Mouse (Mus musculus) hindbrain, embryonic 10.5 days (tissue): ENCODE data around the gene Fxr2. TPM values are rescaled to one million over a fixed set of nuclear protein-coding genes. Genes with fewer than 3 reads are reported as not detected.
"Not testable (repeated sequence)": the region's sequence is repeated elsewhere in the genome, so short reads cannot be mapped to it uniquely, and the experiment has no call there.

ENCODE experiments used
- DNase-seq: peaks from one replicate; pipeline ENCODE4 v3.0.0-alpha.2; 2017; ENCODE audit warnings: low spot score
- H3K27ac ChIP-seq: fragments of 300-500 bp; sonication (generic); 2 replicates; pipeline ENCODE4 v1.5.1; 2016; ENCODE audit warnings: mild to moderate bottlenecking, moderate library complexity
- H3K27me3 ChIP-seq: fragments of 300-500 bp; sonication (generic); 2 replicates; pipeline ENCODE4 v1.6.1; 2016; ENCODE audit warnings: mild to moderate bottlenecking; ENCODE audit not compliant: poor library complexity, insufficient read depth, severe bottlenecking
- H3K36me3 ChIP-seq: fragments of 300-500 bp; sonication (generic); 2 replicates; pipeline ENCODE4 v1.6.1; 2016; ENCODE audit warnings: mild to moderate bottlenecking, moderate library complexity
- H3K4me1 ChIP-seq: fragments of 300-500 bp; sonication (generic); replicated peaks from 2 replicates; pipeline ENCODE4 v1.6.1; 2016; ENCODE audit warnings: mild to moderate bottlenecking
- H3K4me3 ChIP-seq: fragments of 300-500 bp; sonication (generic); 2 replicates; pipeline ENCODE4 v1.5.1; 2016; ENCODE audit warnings: mild to moderate bottlenecking, moderate library complexity
- H3K9me3 ChIP-seq: fragments of 300-500 bp; sonication (generic); 2 replicates; pipeline ENCODE4 v1.6.1; 2016; ENCODE audit warnings: mild to moderate bottlenecking, moderate library complexity
- WGBS: fragments of 180-500 bp; shearing (Covaris S2); methylation state at CpG from one replicate; pipeline ENCODE4 v1.1.7; 2016; 5-methylcytosine and 5-hydroxymethylcytosine counted together
- polyA plus RNA-seq: library from polyadenylated mRNA; unstranded; fragments of >200 nt; fragmentation: Nextera tagmentation; extraction: Ambion mirVana; gene quantifications from 2 replicates; pipeline ENCODE4 v1.2.1, GENCODE M21; 2016

Gene Fxr2
- polyA plus RNA-seq, 1 experiment from 2014 or later = 47.4 TPM

GRCm38 (mm10) chr11:69601768-69602167, 31.0 kb upstream of the Fxr2 start:
- WGBS = 90% methylated on average over 3 of the region's 3 CpGs
- Histone ChIP-seq H3K27me3 (peaks cover 32% of the 10 kb centered on the region), H3K4me3 (no peak overlapping the region), H3K36me3 (no peaks in the 10 kb centered on the region), H3K4me1 (peaks cover 57% of the 10 kb centered on the region), H3K27ac (no peak overlapping the region), H3K9me3 (no peaks in the 10 kb centered on the region)
- DNase-seq = no peak

DNA sequence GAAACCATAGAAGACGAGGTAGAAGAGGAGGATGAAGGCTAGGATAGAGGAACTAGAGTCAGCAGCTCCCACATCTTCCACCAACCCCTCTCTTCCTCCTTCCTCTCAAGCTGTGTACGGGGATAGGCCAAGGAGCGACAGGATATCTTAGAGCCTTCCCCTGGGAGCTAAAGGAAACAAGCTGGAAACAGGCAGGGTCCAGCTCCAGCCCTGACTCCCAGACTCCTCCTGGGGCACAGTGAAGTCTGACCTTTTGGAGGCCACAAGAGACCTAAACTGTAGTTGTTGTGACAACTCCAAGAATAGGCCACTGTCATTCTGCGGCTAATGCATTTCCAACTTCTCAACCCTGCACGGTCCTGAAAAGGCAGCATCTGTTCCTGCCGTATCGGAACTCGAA, 29.3 kb upstream of the Fxr2 start:
- WGBS = 75% methylated on average over 8 of the region's 8 CpGs
- Histone ChIP-seq H3K27me3 (peaks cover 32% of the 10 kb centered on the region), H3K4me3 (no peak overlapping the region), H3K36me3 (no peaks in the 10 kb centered on the region), H3K9me3 (no peaks in the 10 kb centered on the region), H3K27ac (no peak overlapping the region), H3K4me1 (peaks cover 57% of the 10 kb centered on the region)
- no peak for DNase-seq

DNA sequence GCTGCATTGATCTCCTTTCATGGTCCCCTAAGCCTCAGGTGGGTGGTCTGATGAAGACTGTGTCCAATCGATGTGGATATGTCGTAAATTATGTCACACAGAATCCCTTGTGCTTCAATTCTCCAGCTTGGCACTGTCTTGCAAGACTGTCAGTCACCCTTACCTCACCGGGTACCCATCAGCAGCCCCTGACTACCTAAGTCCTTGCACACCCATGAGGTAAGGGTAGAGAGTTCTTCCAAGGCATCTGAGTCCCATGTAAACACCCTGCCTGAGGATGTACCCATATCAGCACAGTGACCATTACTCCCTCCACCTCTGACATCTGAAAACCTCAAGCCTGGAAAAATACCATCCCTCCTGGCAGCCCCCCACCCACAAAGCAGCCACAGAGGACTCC, 28.4 kb upstream of the Fxr2 start:
- Histone ChIP-seq H3K36me3 (no peaks in the 10 kb centered on the region), H3K9me3 (no peaks in the 10 kb centered on the region), H3K27me3 (peaks cover 32% of the 10 kb centered on the region), H3K4me1 (peaks cover 53% of the 10 kb centered on the region), H3K27ac (peak overlapping the region; percentile 86), H3K4me3 (peak overlapping the region; percentile 76)
- DNase-seq = no peak
- 68% methylated on average over 3 of the region's 3 CpGs for WGBS

- H3K9me3 ChIP-seq = no peaks in the 10 kb centered on the region
- DNase-seq = peak; percentile 43
Observed at GRCm38 (mm10) chr11:69604795-69605664, 27.8 kb upstream of the Fxr2 start.

DNA sequence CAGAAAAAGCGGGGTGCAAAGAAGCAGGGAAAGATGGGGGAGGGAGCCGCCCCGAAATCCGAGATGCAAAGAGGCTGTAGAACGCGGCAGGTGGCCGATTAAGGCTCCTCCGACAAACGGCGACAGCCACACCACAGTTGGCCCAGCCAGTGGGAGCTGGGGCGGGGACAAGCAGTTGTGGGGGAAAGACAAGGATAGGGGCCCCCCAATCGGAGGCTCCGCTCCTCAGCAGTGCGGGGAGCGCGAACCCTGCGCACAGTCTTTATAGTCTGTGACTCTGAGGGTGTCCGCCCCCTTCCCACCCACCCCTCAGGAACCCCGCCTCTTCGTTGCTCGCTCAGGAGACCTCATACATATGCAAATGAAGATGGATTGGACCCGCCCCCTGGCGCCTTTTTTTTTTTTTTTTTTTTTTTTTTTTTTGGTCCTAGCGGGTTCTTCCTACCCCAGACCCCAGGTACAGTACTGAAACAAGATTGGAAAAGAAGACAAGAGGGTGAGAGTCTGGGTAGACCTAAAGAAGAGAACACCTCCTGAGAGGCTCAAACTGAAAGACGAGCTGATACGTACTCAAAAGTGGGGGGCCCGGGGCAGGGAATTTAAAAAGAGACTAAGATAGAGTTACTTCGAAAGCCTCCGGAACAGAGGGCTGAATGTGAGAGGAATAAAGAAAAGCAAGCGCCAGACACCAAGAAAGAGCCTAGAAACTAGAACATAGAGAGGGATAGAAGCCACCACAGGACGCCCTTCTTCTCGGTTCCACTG, 26.9 kb upstream of the Fxr2 start, which contains the start of gene Atp1b2:
TSS of gene Atp1b2 (minus strand) at position 217 of the 765 bp plus-strand sequence.
- no peaks in the 10 kb centered on the region for H3K9me3 ChIP-seq
- 3% methylated on average over 32 of the region's 32 CpGs for WGBS
- H3K4me1 ChIP-seq = peaks cover 37% of the 10 kb centered on the region
- peak within 1 kb of the TSS; percentile 86 for H3K27ac ChIP-seq
- H3K4me3 ChIP-seq = peak within 1 kb of the TSS; percentile 76
- H3K36me3 ChIP-seq = no peaks in the 10 kb centered on the region
- H3K27me3 ChIP-seq = peaks cover 32% of the 10 kb centered on the region
- peak; percentile 75 for DNase-seq

More at GRCm38 (mm10) chr11:69604795-69605664, 27.8 kb upstream of the Fxr2 start:
- Histone ChIP-seq H3K27ac (peak overlapping the region; percentile 86), H3K4me1 (peaks cover 46% of the 10 kb centered on the region), H3K27me3 (peaks cover 32% of the 10 kb centered on the region), H3K36me3 (no peaks in the 10 kb centered on the region), H3K4me3 (peak overlapping the region; percentile 76)
- WGBS = under 1% methylated on average over 73 of the region's 73 CpGs

DNA sequence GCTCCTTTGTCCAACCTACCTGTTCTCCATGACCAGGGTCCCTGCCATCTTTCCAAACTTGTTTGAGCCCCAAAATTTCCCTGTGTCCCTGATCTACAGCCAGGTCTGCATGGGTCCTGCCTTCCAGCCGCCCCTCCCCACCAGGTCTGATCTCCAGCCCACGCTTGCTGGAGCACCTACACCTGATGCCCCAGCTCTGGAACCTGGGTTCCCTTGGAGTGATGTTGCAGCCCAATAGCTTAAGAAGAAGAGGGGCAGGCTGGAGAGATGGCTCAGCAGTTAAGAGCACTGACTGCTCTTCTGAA, 26.3 kb upstream of the Fxr2 start:
- Histone ChIP-seq H3K4me3 (peak overlapping the region; percentile 76), H3K27ac (peak overlapping the region; percentile 71), H3K27me3 (peaks cover 29% of the 10 kb centered on the region), H3K36me3 (no peaks in the 10 kb centered on the region), H3K4me1 (peaks cover 32% of the 10 kb centered on the region), H3K9me3 (no peaks in the 10 kb centered on the region)
- WGBS = 68% methylated on average over 2 of the region's 2 CpGs
- DNase-seq = no peak

DNA sequence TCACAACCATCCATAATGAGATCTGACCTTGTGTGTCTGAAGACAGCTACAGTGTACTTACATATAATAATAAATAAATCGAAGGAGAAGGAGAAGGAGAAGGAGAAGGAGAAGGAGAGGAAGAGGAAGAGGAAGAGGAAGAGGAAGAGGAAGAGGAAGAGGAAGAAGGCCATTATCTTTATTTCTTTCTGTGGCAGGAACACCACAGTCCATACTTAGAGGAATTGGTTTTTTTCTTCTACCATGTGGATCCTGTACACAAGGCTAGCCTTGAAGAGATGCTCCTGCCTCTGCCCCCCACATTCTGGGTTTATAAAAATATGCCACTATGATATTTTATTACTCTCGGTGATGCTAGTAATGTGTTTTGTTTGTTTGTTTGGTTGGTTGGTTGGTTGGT, 26.0 kb upstream of the Fxr2 start:
- no peaks in the 10 kb centered on the region for H3K9me3 ChIP-seq
- no peak for DNase-seq
- H3K4me1 ChIP-seq = peaks cover 28% of the 10 kb centered on the region
- H3K27ac ChIP-seq = no peak overlapping the region
- no peak overlapping the region; the same call in 1 of the 2 replicates for H3K4me3 ChIP-seq
- no peaks in the 10 kb centered on the region for H3K36me3 ChIP-seq
- H3K27me3 ChIP-seq = peaks cover 29% of the 10 kb centered on the region
- WGBS = 83% methylated on average over 2 of the region's 2 CpGs

DNA sequence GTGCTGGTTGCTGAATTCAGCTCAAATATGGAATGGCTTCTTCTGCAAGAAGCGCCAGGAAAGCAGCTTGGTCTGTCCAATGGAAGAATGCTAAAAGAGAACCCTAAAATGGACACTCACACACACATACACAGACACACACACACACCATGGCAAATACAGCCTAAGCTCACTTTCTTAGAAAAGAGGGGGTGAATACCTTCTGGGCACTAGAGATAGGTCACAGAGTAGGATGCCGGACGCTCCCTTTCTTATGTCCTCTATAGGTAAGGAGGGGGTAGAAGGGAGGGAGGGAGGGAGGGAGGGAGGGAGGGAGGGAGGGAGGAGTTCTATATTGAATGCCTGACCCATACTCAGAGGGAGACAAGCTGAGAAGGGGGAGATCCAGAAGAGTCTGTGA, 24.3 kb upstream of the Fxr2 start:
- 96% methylated on average over 3 of the region's 3 CpGs for WGBS
- no peaks in the 10 kb centered on the region for H3K9me3 ChIP-seq
- H3K27ac ChIP-seq = peak overlapping the region; percentile 24; the same call in 1 of the 2 replicates
- DNase-seq = no peak
- H3K4me3 ChIP-seq = no peak overlapping the region
- peaks cover 20% of the 10 kb centered on the region for H3K27me3 ChIP-seq
- peaks cover 31% of the 10 kb centered on the region for H3K4me1 ChIP-seq
- no peaks in the 10 kb centered on the region for H3K36me3 ChIP-seq

DNA sequence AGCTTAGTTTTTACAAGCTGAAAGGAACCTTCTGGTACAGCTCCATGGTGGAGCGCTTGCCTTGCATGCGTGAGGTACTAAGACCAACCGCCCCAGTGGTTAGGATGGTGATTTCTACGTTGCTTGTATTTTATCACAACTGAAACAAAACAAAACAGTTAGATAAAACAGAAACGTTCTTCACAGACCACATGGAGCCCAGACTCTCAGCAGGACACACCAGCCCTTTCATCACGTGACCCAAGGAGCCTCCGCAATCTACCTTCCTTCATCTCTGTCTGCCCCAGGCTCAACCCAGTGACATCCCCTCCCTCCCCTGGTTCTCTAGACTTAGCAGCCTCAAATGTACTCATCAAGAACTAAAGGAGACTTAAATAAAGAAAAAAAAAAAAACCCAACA, 23.4 kb upstream of the Fxr2 start:
- no peaks in the 10 kb centered on the region for H3K36me3 ChIP-seq
- DNase-seq = no peak

DNA sequence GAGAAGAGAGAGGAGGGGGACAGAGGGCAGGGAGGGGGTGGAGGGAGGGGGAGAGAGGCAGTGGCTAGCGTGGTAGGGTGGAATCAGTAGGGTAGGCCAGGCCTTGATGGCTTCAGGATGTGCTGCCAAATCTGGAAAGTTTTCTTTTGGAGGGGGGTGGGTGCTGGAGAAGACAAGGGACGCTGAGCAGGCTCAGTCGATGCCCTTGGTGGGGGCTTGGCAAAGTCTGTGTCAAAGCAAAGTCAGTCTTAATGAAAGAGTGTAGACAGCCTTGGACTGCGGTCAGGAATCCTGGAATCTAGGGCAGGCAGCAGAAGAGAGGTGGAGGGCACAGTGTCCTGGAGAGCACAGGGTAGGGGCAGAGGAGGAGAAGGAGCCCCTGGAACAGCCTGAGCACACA, 21.9 kb upstream of the Fxr2 start:
- Histone ChIP-seq H3K4me3 (no peak overlapping the region), H3K36me3 (no peaks in the 10 kb centered on the region), H3K4me1 (peaks cover 15% of the 10 kb centered on the region), H3K27ac (no peak overlapping the region), H3K27me3 (peaks cover 13% of the 10 kb centered on the region; the same call in 1 of the 2 replicates), H3K9me3 (no peaks in the 10 kb centered on the region)
- DNase-seq = no peak
- 63% methylated on average over 4 of the region's 4 CpGs for WGBS

More for the DNA sequence above, 23.4 kb upstream of the Fxr2 start:
- WGBS = 59% methylated on average over 7 of the region's 7 CpGs
- no peaks in the 10 kb centered on the region for H3K9me3 ChIP-seq
- H3K27me3 ChIP-seq = peaks cover 11% of the 10 kb centered on the region
- peaks cover 26% of the 10 kb centered on the region for H3K4me1 ChIP-seq
- H3K4me3 ChIP-seq = no peak overlapping the region
- no peak overlapping the region for H3K27ac ChIP-seq

GRCm38 (mm10) chr11:69613553-69614256, 19.1 kb upstream of the Fxr2 start:
- Histone ChIP-seq H3K9me3 (no peaks in the 10 kb centered on the region), H3K27ac (peak overlapping the region; percentile 82), H3K36me3 (no peaks in the 10 kb centered on the region), H3K27me3 (peaks cover 17% of the 10 kb centered on the region; the same call in 1 of the 2 replicates), H3K4me1 (peaks cover 9% of the 10 kb centered on the region), H3K4me3 (peak overlapping the region; percentile 34)
- DNase-seq = peak; percentile 88
- 9% methylated on average over 19 of the region's 19 CpGs for WGBS

DNA sequence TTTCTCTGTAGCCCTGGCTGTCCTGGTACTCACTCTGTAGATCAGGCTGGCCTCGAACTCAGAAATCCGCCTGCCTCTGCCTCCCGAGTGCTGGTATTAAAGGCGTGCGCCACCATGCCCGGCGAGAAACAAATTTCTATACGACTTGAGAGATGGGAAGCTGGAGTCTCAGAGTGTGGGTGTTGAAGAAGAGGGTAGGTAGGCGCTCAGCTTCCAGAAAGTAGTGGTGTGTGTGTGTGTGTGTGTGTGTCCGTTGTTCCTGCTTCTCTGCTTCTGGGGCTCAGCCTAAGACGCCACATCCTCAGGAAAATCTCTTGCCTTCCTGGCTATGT, 18.6 kb upstream of the Fxr2 start:
- DNase-seq, H3K4me1 ChIP-seq, H3K9me3 ChIP-seq, H3K27ac ChIP-seq, H3K36me3 ChIP-seq: not testable (repeated sequence)
- H3K4me3 ChIP-seq = peak overlapping the region; percentile 34
- WGBS = 48% methylated on average over 11 of the region's 11 CpGs
- peaks cover 17% of the 10 kb centered on the region; the same call in 1 of the 2 replicates for H3K27me3 ChIP-seq
